Mouse (Mus musculus) midbrain, embryonic 13.5 days (tissue): ENCODE results near the gene Ntn5. TPM values are rescaled to one million over a fixed set of nuclear protein-coding genes. Genes with fewer than 3 reads are reported as not detected.

Source experiments
- ATAC-seq: fragments of 200-750 bp; cut with Nextera tagmentation; 2 replicates; pipeline ENCODE4 v1.8.0; 2017; ENCODE audit warnings: mild to moderate bottlenecking, moderate TSS enrichment, moderate library complexity
- H3K27ac ChIP-seq: fragments of 300-500 bp; sonication (generic); 2 replicates; pipeline ENCODE4 v1.5.1; 2015; ENCODE audit warnings: inconsistent platforms, mild to moderate bottlenecking, moderate library complexity
- H3K27me3 ChIP-seq: fragments of 300-500 bp; sonication (generic); 2 replicates; pipeline ENCODE4 v1.6.1; 2015; ENCODE audit warnings: mild to moderate bottlenecking, inconsistent platforms
- H3K36me3 ChIP-seq: fragments of 300-500 bp; sonication (generic); 2 replicates; pipeline ENCODE4 v1.6.1; 2015; ENCODE audit warnings: mild to moderate bottlenecking, inconsistent platforms
- H3K4me1 ChIP-seq: fragments of 300-500 bp; sonication (generic); replicated peaks from 2 replicates; pipeline ENCODE4 v1.6.1; 2015; ENCODE audit warnings: inconsistent platforms
- H3K4me2 ChIP-seq: fragments of 300-500 bp; sonication (generic); replicated peaks from 2 replicates; pipeline ENCODE4 v1.6.1; 2015; ENCODE audit warnings: moderate library complexity, mild to moderate bottlenecking, inconsistent platforms
- H3K4me3 ChIP-seq: fragments of 300-500 bp; sonication (generic); replicated peaks from 2 replicates; pipeline ENCODE4 v1.5.1; 2015; ENCODE audit warnings: mild to moderate bottlenecking, inconsistent platforms
- H3K9ac ChIP-seq: fragments of 300-500 bp; sonication (generic); replicated peaks from 2 replicates; pipeline ENCODE4 v1.6.1; 2015; ENCODE audit warnings: mild to moderate bottlenecking, inconsistent platforms
- H3K9me3 ChIP-seq: fragments of 300-500 bp; sonication (generic); 2 replicates; pipeline ENCODE4 v1.6.1; 2016; ENCODE audit warnings: mild to moderate bottlenecking, inconsistent platforms
- WGBS: fragments of 180-500 bp; shearing (Covaris S2); methylation state at CpG from one replicate; pipeline ENCODE4 v1.1.7; 2015; 5-methylcytosine and 5-hydroxymethylcytosine counted together
- polyA plus RNA-seq: library from polyadenylated mRNA; unstranded; fragments of >200 nt; fragmentation: Nextera tagmentation; extraction: Ambion mirVana; gene quantifications from 2 replicates; pipeline ENCODE4 v1.2.1, GENCODE M21; 2015

Gene Ntn5
- polyA plus RNA-seq, 1 experiment from 2014 or later, result 0.59 TPM

GRCm38 (mm10) chr7:45689099-45689498 lies 5.3 kb downstream of the Ntn5 start:
- ATAC-seq, result no peak
- 66% methylated on average over 6 of the region's 6 CpGs for WGBS
- Histone ChIP-seq H3K27me3 (0 out of 2 replicates have a peak, but pooled peaks cover 3% of the 10 kb centered on the region), H3K9me3 (no peaks in the 10 kb centered on the region), H3K9ac (no peak overlapping the region), H3K36me3 (no peaks in the 10 kb centered on the region), H3K27ac (no peak overlapping the region), H3K4me3 (no peak overlapping the region), H3K4me1 (no peaks in the 10 kb centered on the region), H3K4me2 (no peak overlapping the region)

DNA sequence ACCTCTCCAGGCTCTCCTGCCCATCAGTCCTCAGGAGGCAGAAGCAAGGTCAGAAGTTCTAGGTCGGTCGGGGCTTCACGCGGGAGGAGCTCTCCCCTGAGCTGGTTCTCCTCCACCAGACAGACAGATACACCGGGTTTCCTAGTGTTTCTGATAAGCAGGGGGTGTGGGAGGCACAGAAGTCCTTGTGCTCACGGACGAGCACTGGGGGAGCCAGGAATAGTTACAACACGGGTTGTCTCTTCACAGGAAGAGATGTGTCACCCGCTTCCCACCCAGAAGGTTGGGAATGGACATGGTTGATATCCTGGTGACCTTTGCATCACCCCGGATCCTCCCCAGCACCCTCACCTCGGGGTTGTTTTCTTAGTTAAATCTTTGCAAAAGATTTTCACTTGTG lies 6.0 kb downstream of the Ntn5 start:
- no peaks in the 10 kb centered on the region for H3K36me3 ChIP-seq
- ATAC-seq, result no peak
- H3K27ac ChIP-seq, result no peak overlapping the region
- no peak overlapping the region for H3K9ac ChIP-seq
- 0 out of 2 replicates have a peak, but pooled peaks cover 2% of the 10 kb centered on the region for H3K4me1 ChIP-seq
- no peaks in the 10 kb centered on the region for H3K9me3 ChIP-seq
- H3K27me3 ChIP-seq, result 0 out of 2 replicates have a peak, but pooled peaks cover 3% of the 10 kb centered on the region
- no peak overlapping the region for H3K4me2 ChIP-seq
- no peak overlapping the region for H3K4me3 ChIP-seq
- 86% methylated on average over 11 of the region's 11 CpGs for WGBS

- 0 out of 2 replicates have a peak, but pooled peaks cover 3% of the 10 kb centered on the region for H3K27me3 ChIP-seq
- H3K4me1 ChIP-seq, result 0 out of 2 replicates have a peak, but pooled peaks cover 5% of the 10 kb centered on the region
- H3K9ac ChIP-seq, result no peak overlapping the region
- no peaks in the 10 kb centered on the region for H3K9me3 ChIP-seq
- no peak overlapping the region for H3K27ac ChIP-seq
- no peak overlapping the region for H3K4me2 ChIP-seq
- no peak for ATAC-seq
- H3K4me3 ChIP-seq, result no peak overlapping the region
- no peaks in the 10 kb centered on the region for H3K36me3 ChIP-seq
- 71% methylated on average over 2 of the region's 2 CpGs for WGBS
These were observed 8.5 kb downstream of the Ntn5 start for GRCm38 (mm10) chr7:45692364-45692763.

DNA sequence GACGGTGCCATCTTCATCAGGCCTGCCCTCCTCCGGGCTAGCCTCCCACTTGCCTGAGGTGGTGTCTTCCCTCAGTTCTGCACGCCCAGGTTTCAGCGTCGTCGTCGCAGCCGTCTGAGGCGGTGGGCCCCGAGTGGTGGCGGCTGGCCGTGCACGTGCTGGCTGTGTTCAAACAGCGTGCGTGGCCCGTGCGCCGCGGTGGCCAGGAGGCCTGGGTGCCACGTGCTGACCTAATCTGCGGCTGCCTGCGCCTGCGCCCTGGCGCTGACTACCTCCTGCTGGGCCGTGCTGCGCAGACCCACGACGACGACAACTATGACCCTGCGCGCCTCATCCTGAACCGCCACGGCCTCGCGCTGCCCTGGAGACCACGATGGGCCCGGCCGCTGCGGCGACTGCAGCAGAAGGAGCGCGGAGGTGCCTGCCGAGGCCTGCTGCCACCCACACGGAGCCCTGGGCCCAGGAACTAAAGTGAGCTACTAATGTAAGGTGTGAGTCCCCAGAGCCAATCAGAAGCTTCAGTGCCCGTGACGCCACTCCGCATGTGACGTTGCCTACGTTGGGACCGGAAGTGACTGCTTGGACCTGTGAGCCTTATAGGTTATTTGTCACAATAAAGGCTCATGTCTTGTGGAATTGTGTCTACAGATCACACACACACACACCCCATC lies 10.2 kb downstream of the Ntn5 start, which contains the start of gene Sec1:
Gene Sec1, minus strand, starts transcription at position 482 of the 671 bp plus-strand sequence.
- no peak within 1 kb of the TSS for H3K27ac ChIP-seq
- H3K9ac ChIP-seq, result no peak within 1 kb of the TSS
- peaks cover 16% of the 10 kb centered on the region for H3K27me3 ChIP-seq
- WGBS, result 89% methylated on average over 50 of the region's 50 CpGs
- H3K4me2 ChIP-seq, result no peak within 1 kb of the TSS
- peaks cover 9% of the 10 kb centered on the region; the same call in 1 of the 2 replicates for H3K4me1 ChIP-seq
- no peak within 1 kb of the TSS for H3K4me3 ChIP-seq
- no peak for ATAC-seq
- H3K9me3 ChIP-seq, result no peaks in the 10 kb centered on the region
- no peaks in the 10 kb centered on the region for H3K36me3 ChIP-seq

DNA sequence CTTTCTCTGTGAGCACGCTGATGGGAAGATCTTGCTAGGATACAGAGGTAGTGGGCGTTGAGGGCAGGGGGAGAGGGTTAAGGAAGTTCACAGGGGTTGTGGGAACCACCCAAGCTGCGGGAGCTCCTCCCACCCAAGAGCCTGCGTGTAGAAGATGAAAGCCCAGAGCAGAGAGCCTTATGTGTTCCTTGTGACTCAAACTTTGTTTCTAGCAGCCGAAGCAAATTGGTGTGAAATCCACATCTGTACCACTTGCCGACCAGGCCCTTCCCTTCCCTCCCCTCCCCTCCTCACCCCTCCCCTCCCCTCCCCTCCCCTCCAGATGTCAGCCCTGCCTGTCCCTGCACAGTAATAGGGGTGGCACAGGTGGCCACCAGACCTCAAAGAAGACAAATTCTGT lies 11.3 kb downstream of the Ntn5 start:
- ATAC-seq, result no peak
- 13% methylated on average over 6 of the region's 6 CpGs for WGBS
- Histone ChIP-seq H3K4me2 (no peak overlapping the region), H3K4me1 (peaks cover 19% of the 10 kb centered on the region), H3K9me3 (no peaks in the 10 kb centered on the region), H3K27ac (no peak overlapping the region), H3K9ac (no peak overlapping the region), H3K36me3 (no peaks in the 10 kb centered on the region), H3K4me3 (no peak overlapping the region), H3K27me3 (peaks cover 26% of the 10 kb centered on the region)

GRCm38 (mm10) chr7:45697894-45698293 lies 14.1 kb downstream of the Ntn5 start:
- Histone ChIP-seq H3K4me2 (no peak overlapping the region), H3K27ac (no peak overlapping the region), H3K4me1 (peaks cover 43% of the 10 kb centered on the region), H3K4me3 (no peak overlapping the region), H3K27me3 (peaks cover 28% of the 10 kb centered on the region), H3K9me3 (no peaks in the 10 kb centered on the region), H3K36me3 (no peaks in the 10 kb centered on the region), H3K9ac (no peak overlapping the region)
- ATAC-seq, result no peak
- WGBS, result 78% methylated on average over 7 of the region's 7 CpGs

- Histone ChIP-seq H3K36me3 (no peaks in the 10 kb centered on the region), H3K4me2 (peak within 1 kb of the TSS; percentile 92), H3K27me3 (peaks cover 28% of the 10 kb centered on the region), H3K9ac (peak within 1 kb of the TSS; percentile 80), H3K4me1 (peaks cover 57% of the 10 kb centered on the region), H3K27ac (peak within 1 kb of the TSS; percentile 85), H3K4me3 (peak within 1 kb of the TSS; percentile 52), H3K9me3 (no peaks in the 10 kb centered on the region)
- WGBS, result 2% methylated on average over 36 of the region's 36 CpGs
- no peak for ATAC-seq
These were observed 15.8 kb downstream of the Ntn5 start, which contains the start of gene Car11 for GRCm38 (mm10) chr7:45699523-45700141. Car11 (plus strand) TSS chr7:45699843.

DNA sequence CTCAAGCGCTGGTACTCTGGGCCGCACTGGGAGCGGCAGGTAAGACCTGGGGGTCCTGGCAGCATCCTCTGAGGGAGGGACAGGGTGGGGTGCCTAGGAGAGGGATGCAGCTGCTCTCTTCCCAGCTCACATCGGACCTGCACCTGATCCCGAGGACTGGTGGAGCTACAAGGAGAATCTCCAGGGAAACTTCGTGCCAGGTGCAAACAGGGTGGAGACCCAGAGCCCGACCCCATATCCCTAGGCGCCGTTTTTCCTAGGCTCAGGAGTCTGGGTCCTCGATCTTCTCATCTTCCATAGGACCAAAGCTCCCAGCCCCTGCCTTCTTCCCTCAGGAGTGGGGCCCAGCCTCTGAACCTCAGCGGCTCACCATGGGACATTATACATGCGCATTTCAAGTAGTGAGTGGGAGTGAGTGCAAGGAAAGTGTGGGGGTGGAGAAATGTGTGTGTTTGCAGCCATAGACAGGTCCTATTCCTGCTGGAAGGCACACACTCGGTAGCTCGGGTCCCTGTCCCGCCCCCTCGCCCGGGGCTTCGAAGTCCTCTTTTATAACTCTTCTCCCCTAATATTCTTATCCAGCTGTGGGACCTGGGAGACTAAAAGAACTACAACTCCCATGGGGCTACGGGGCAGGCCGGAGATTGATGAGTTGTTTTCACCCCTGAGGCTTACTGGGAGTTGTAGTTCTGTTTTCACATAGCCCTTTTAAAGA lies 16.6 kb downstream of the Ntn5 start:
- H3K9me3 ChIP-seq, result no peaks in the 10 kb centered on the region
- no peaks in the 10 kb centered on the region for H3K36me3 ChIP-seq
- peak overlapping the region; percentile 52 for H3K4me3 ChIP-seq
- 0% methylated on average over 20 of the region's 20 CpGs for WGBS
- peak overlapping the region; percentile 85 for H3K27ac ChIP-seq
- peak overlapping the region; percentile 80 for H3K9ac ChIP-seq
- peaks cover 57% of the 10 kb centered on the region for H3K4me1 ChIP-seq
- peak overlapping the region; percentile 92 for H3K4me2 ChIP-seq
- peak; percentile 10 for ATAC-seq
- H3K27me3 ChIP-seq, result peaks cover 28% of the 10 kb centered on the region

GRCm38 (mm10) chr7:45701072-45701471 lies 17.2 kb downstream of the Ntn5 start:
- 28% methylated on average over 11 of the region's 11 CpGs for WGBS
- Histone ChIP-seq H3K4me3 (peak overlapping the region; percentile 52), H3K36me3 (no peaks in the 10 kb centered on the region), H3K9me3 (no peaks in the 10 kb centered on the region), H3K27ac (peak overlapping the region; percentile 85), H3K4me1 (peaks cover 63% of the 10 kb centered on the region), H3K9ac (peak overlapping the region; percentile 53), H3K4me2 (peak overlapping the region; percentile 92), H3K27me3 (peaks cover 28% of the 10 kb centered on the region)
- no peak for ATAC-seq

DNA sequence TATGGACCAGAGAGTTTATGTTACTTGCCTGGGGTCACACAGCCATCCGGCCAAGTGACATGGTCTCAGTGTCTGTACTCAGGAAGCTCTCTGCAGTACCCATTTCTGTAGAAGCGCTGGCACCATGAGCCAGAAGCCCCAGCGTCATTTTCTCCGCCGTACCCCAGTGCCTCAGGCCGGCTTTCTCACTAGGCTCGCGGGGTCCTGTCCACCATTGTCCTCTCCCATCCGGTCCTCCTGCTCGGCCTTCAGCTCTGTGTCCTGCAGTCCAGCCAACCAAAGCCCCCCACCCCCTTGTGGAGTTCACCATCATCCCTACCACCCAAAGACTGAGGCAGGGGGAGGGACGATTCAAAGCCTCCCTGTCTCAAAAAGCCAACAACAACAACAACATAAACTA lies 17.8 kb downstream of the Ntn5 start:
- 83% methylated on average over 11 of the region's 11 CpGs for WGBS
- Histone ChIP-seq H3K4me1 (peaks cover 69% of the 10 kb centered on the region), H3K9ac (no peak overlapping the region), H3K36me3 (no peaks in the 10 kb centered on the region), H3K9me3 (no peaks in the 10 kb centered on the region), H3K27ac (no peak overlapping the region), H3K27me3 (peaks cover 28% of the 10 kb centered on the region), H3K4me3 (peak overlapping the region; percentile 52; the same call in 1 of the 2 replicates), H3K4me2 (peak overlapping the region; percentile 92)
- no peak for ATAC-seq

- peak overlapping the region; percentile 36; the same call in 1 of the 2 replicates for H3K9ac ChIP-seq
- ATAC-seq, result no peak
- no peaks in the 10 kb centered on the region for H3K9me3 ChIP-seq
- H3K36me3 ChIP-seq, result no peaks in the 10 kb centered on the region
- H3K4me2 ChIP-seq, result peak overlapping the region; percentile 98
- peaks cover 76% of the 10 kb centered on the region for H3K4me1 ChIP-seq
- H3K4me3 ChIP-seq, result no peak overlapping the region
- no peak overlapping the region for H3K27ac ChIP-seq
- H3K27me3 ChIP-seq, result peaks cover 28% of the 10 kb centered on the region
- 94% methylated on average over 11 of the region's 11 CpGs for WGBS
These were observed 18.5 kb downstream of the Ntn5 start for GRCm38 (mm10) chr7:45702316-45702715.
